Mouse (Mus musculus) CD4-positive, CD25-positive, alpha-beta regulatory T cell (primary cell): Measurements from ENCODE around the gene 1700020N15Rik. TPM values are rescaled to one million over a fixed set of nuclear protein-coding genes. Genes with fewer than 3 reads are reported as not detected.

ENCODE experiments used
- polyA plus RNA-seq: library from polyadenylated mRNA; unstranded; fragments of 100-300 nt; shearing (Covaris generic); gene quantifications from one replicate; pipeline ENCODE4 v1.2.1, GENCODE M21; 2017

Gene 1700020N15Rik
- not detected for polyA plus RNA-seq

GRCm38 (mm10) chrX:69945000-69945399 lies at the start of gene 1700020N15Rik:
Gene 1700020N15Rik (plus strand): TSS chrX:69945300.

